Mouse (Mus musculus): ENCODE results near the gene Adcy5. TPM values are rescaled to one million over a fixed set of nuclear protein-coding genes. Genes with fewer than 3 reads are reported as not detected.

Adcy5 gene
- polyA plus RNA-seq, 1 experiment from 2014 or later, result 9.0 TPM

GRCm38 (mm10) chr16:35117436-35117835 is 37.2 kb upstream of the Adcy5 start:
- DNase-seq (ENCODE audit: low spot score) (no peak), ATAC-seq (ENCODE audit: low FRiP score) (no peak)
- no peak overlapping the region for H3K9ac ChIP-seq
- 63% methylated on average over 7 of the region's 7 CpGs for WGBS
- no peaks in the 10 kb centered on the region for H3K9me3 ChIP-seq (ENCODE audit: control insufficient read depth, low read length)
- no peak overlapping the region for H3K4me3 ChIP-seq (replicated peaks; ENCODE audit: low read length)
- H3K4me2 ChIP-seq (replicated peaks), result no peak overlapping the region
- H3K4me1 ChIP-seq (replicated peaks; ENCODE audit: control insufficient read depth, insufficient read depth, low read length), result no peaks in the 10 kb centered on the region
- H3K36me3 ChIP-seq (replicated peaks; ENCODE audit: control insufficient read depth, insufficient read depth), result no peaks in the 10 kb centered on the region
- H3K27me3 ChIP-seq (ENCODE audit: control insufficient read depth, insufficient read depth, low read length), result no peaks in the 10 kb centered on the region
- H3K27ac ChIP-seq, result no peak overlapping the region

DNA sequence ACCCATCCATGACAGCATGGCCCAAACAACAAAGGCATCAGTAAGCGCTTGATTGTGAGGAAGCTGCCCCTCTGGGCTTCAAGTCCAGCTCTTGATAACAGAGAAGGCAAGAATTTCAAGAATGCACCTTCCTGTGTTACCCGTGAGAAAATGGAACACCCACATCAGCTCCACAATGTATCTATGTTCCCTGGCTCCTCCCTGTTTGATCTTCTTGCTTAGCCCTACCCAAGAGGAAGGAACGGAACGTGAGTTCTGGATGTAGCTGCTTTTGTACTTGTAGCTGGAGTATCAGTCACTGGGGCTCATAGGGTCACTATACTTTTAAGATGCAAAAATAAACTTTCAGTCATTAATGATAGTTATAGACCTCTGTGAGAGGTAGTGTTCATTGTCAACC is 34.1 kb upstream of the Adcy5 start:
- Histone ChIP-seq H3K36me3 (replicated peaks; ENCODE audit: control insufficient read depth, insufficient read depth) (no peaks in the 10 kb centered on the region), H3K4me3 (replicated peaks; ENCODE audit: low read length) (no peak overlapping the region), H3K9me3 (ENCODE audit: control insufficient read depth, low read length) (no peaks in the 10 kb centered on the region), H3K27ac (no peak overlapping the region), H3K4me2 (replicated peaks) (no peak overlapping the region), H3K9ac (no peak overlapping the region), H3K4me1 (replicated peaks; ENCODE audit: control insufficient read depth, insufficient read depth, low read length) (no peaks in the 10 kb centered on the region), H3K27me3 (ENCODE audit: control insufficient read depth, insufficient read depth, low read length) (no peaks in the 10 kb centered on the region)
- 78% methylated on average over 4 of the region's 4 CpGs for WGBS
- DNase-seq (ENCODE audit: low spot score) (no peak), ATAC-seq (ENCODE audit: low FRiP score) (no peak)

- no peak overlapping the region for H3K27ac ChIP-seq
- no peak overlapping the region for H3K4me3 ChIP-seq (replicated peaks; ENCODE audit: low read length)
- H3K4me2 ChIP-seq (replicated peaks), result no peak overlapping the region
- no peaks in the 10 kb centered on the region for H3K4me1 ChIP-seq (replicated peaks; ENCODE audit: control insufficient read depth, insufficient read depth, low read length)
- 86% methylated on average over 5 of the region's 5 CpGs for WGBS
- DNase-seq (ENCODE audit: low spot score) (no peak), ATAC-seq (ENCODE audit: low FRiP score) (no peak)
- no peak overlapping the region for H3K9ac ChIP-seq
- H3K36me3 ChIP-seq (replicated peaks; ENCODE audit: control insufficient read depth, insufficient read depth), result no peaks in the 10 kb centered on the region
- H3K27me3 ChIP-seq (ENCODE audit: control insufficient read depth, insufficient read depth, low read length), result no peaks in the 10 kb centered on the region
- no peaks in the 10 kb centered on the region for H3K9me3 ChIP-seq (ENCODE audit: control insufficient read depth, low read length)
Measured at GRCm38 (mm10) chr16:35127270-35127669, 27.4 kb upstream of the Adcy5 start.

- Histone ChIP-seq H3K9me3 (ENCODE audit: control insufficient read depth, low read length) (no peaks in the 10 kb centered on the region), H3K9ac (no peak overlapping the region), H3K4me1 (replicated peaks; ENCODE audit: control insufficient read depth, insufficient read depth, low read length) (no peaks in the 10 kb centered on the region), H3K27me3 (ENCODE audit: control insufficient read depth, insufficient read depth, low read length) (no peaks in the 10 kb centered on the region), H3K4me2 (replicated peaks) (no peak overlapping the region), H3K4me3 (replicated peaks; ENCODE audit: low read length) (no peak overlapping the region), H3K36me3 (replicated peaks; ENCODE audit: control insufficient read depth, insufficient read depth) (no peaks in the 10 kb centered on the region), H3K27ac (no peak overlapping the region)
- ATAC-seq (ENCODE audit: low FRiP score) (no peak), DNase-seq (ENCODE audit: low spot score) (no peak)
- WGBS, result 88% methylated on average over 3 of the region's 3 CpGs
Measured at GRCm38 (mm10) chr16:35130172-35130571, 24.5 kb upstream of the Adcy5 start.

DNA sequence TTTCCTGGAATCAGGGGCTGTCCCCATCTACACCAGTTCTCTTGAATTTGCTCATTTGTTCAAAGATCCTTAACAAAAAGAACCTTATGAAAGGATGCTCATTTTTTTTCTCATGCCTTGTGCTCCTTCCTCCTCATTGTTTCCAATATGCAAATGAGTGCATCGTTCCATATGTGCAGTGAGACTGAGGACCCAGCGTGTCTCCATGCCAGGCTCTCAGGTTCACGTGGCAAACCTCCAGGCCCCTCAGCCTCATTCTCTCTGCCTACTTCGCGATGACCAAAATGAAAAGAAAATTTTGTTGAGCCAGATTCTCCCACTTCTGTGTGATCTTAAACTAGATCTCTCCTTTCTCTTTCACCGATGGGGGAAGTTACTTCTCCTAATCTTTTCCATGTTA is 15.3 kb upstream of the Adcy5 start:
- no peak overlapping the region for H3K4me3 ChIP-seq (replicated peaks; ENCODE audit: low read length)
- H3K9me3 ChIP-seq (ENCODE audit: control insufficient read depth, low read length), result no peaks in the 10 kb centered on the region
- no peaks in the 10 kb centered on the region for H3K36me3 ChIP-seq (replicated peaks; ENCODE audit: control insufficient read depth, insufficient read depth)
- DNase-seq (ENCODE audit: low spot score) (no peak), ATAC-seq (ENCODE audit: low FRiP score) (no peak)
- peaks cover 12% of the 10 kb centered on the region for H3K4me1 ChIP-seq (replicated peaks; ENCODE audit: control insufficient read depth, insufficient read depth, low read length)
- WGBS, result 30% methylated on average over 6 of the region's 6 CpGs
- no peak overlapping the region for H3K27ac ChIP-seq
- no peak overlapping the region for H3K4me2 ChIP-seq (replicated peaks)
- H3K9ac ChIP-seq, result no peak overlapping the region
- no peaks in the 10 kb centered on the region for H3K27me3 ChIP-seq (ENCODE audit: control insufficient read depth, insufficient read depth, low read length)

GRCm38 (mm10) chr16:35139873-35140619 is 14.6 kb upstream of the Adcy5 start:
- no peak overlapping the region for H3K9ac ChIP-seq
- no peak overlapping the region for H3K27ac ChIP-seq
- peak overlapping the region; percentile 19; the same call in 1 of the 2 replicates for H3K4me2 ChIP-seq (replicated peaks)
- H3K4me1 ChIP-seq (replicated peaks; ENCODE audit: control insufficient read depth, insufficient read depth, low read length), result peaks cover 12% of the 10 kb centered on the region
- DNase-seq (ENCODE audit: low spot score) (no peak), ATAC-seq (ENCODE audit: low FRiP score) (peak; percentile 79)
- no peaks in the 10 kb centered on the region for H3K27me3 ChIP-seq (ENCODE audit: control insufficient read depth, insufficient read depth, low read length)
- H3K9me3 ChIP-seq (ENCODE audit: control insufficient read depth, low read length), result no peaks in the 10 kb centered on the region
- WGBS, result 19% methylated on average over 11 of the region's 11 CpGs
- no peak overlapping the region for H3K4me3 ChIP-seq (replicated peaks; ENCODE audit: low read length)
- H3K36me3 ChIP-seq (replicated peaks; ENCODE audit: control insufficient read depth, insufficient read depth), result no peaks in the 10 kb centered on the region

DNA sequence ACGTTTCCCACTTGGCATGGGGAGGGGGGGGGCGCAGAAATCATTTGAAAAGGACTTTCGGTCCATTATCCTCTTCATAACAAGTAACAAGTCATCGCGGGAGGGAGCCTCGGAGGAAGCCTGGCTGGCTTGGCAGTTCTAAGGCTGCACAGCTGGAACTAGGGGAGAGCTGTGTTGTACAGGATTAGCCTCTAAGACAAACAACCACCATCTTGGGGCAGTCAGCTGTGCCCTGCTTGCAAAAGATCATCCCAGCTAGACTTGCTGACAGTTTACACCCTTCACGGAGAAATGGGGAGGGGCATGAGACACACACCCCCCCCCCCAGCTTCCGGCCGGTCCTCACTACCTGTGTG is 14.1 kb upstream of the Adcy5 start:
- Histone ChIP-seq H3K27ac (no peak overlapping the region), H3K9ac (no peak overlapping the region), H3K4me1 (replicated peaks; ENCODE audit: control insufficient read depth, insufficient read depth, low read length) (peaks cover 12% of the 10 kb centered on the region), H3K36me3 (replicated peaks; ENCODE audit: control insufficient read depth, insufficient read depth) (no peaks in the 10 kb centered on the region), H3K4me2 (replicated peaks) (0 out of 2 replicates have a peak overlapping the region, but pooled peaks have one; percentile 19), H3K9me3 (ENCODE audit: control insufficient read depth, low read length) (no peaks in the 10 kb centered on the region), H3K4me3 (replicated peaks; ENCODE audit: low read length) (no peak overlapping the region), H3K27me3 (ENCODE audit: control insufficient read depth, insufficient read depth, low read length) (no peaks in the 10 kb centered on the region)
- ATAC-seq (ENCODE audit: low FRiP score) (0 out of 2 replicates have a peak, but pooled peaks have one; percentile 46), DNase-seq (ENCODE audit: low spot score) (no peak)
- WGBS, result 43% methylated on average over 9 of the region's 9 CpGs

GRCm38 (mm10) chr16:35141839-35142238 is 12.8 kb upstream of the Adcy5 start:
- no peak overlapping the region for H3K4me2 ChIP-seq (replicated peaks)
- peaks cover 12% of the 10 kb centered on the region for H3K4me1 ChIP-seq (replicated peaks; ENCODE audit: control insufficient read depth, insufficient read depth, low read length)
- H3K9ac ChIP-seq, result no peak overlapping the region
- ATAC-seq (ENCODE audit: low FRiP score) (no peak), DNase-seq (ENCODE audit: low spot score) (no peak)
- H3K4me3 ChIP-seq (replicated peaks; ENCODE audit: low read length), result no peak overlapping the region
- no peaks in the 10 kb centered on the region for H3K9me3 ChIP-seq (ENCODE audit: control insufficient read depth, low read length)
- no peaks in the 10 kb centered on the region for H3K27me3 ChIP-seq (ENCODE audit: control insufficient read depth, insufficient read depth, low read length)
- H3K27ac ChIP-seq, result no peak overlapping the region
- no peaks in the 10 kb centered on the region for H3K36me3 ChIP-seq (replicated peaks; ENCODE audit: control insufficient read depth, insufficient read depth)
- WGBS, result 65% methylated on average over 8 of the region's 8 CpGs

DNA sequence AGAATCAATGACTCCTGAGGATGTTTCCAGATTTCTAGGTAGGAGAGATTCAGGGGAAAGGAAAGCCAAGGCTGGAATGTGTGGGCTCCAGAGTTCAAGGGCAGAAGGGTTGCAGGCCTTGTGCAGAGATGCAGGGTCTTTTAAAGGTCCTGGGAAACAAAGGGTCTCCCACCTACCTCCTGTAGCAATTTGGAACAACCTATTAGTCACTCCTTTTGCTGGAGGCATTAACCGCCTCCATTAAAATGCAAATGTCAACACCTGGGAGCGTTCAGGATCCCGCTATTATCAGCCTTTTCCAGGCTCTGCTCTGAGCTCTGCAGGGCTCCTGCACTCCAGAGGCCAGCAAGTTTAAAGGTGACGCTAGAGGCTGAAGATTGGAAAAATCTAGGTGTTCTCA is 8.5 kb upstream of the Adcy5 start:
- H3K9me3 ChIP-seq (ENCODE audit: control insufficient read depth, low read length), result no peaks in the 10 kb centered on the region
- 14% methylated on average over 4 of the region's 4 CpGs for WGBS
- H3K27me3 ChIP-seq (ENCODE audit: control insufficient read depth, insufficient read depth, low read length), result no peaks in the 10 kb centered on the region
- no peak overlapping the region for H3K4me2 ChIP-seq (replicated peaks)
- H3K4me1 ChIP-seq (replicated peaks; ENCODE audit: control insufficient read depth, insufficient read depth, low read length), result no peaks in the 10 kb centered on the region
- ATAC-seq (ENCODE audit: low FRiP score) (no peak), DNase-seq (ENCODE audit: low spot score) (no peak)
- no peak overlapping the region for H3K9ac ChIP-seq
- H3K36me3 ChIP-seq (replicated peaks; ENCODE audit: control insufficient read depth, insufficient read depth), result no peaks in the 10 kb centered on the region
- no peak overlapping the region for H3K27ac ChIP-seq
- H3K4me3 ChIP-seq (replicated peaks; ENCODE audit: low read length), result no peak overlapping the region
